Mouse (Mus musculus) adrenal gland, adult 10 weeks (tissue): Measurements from ENCODE around the gene Cd48. TPM values are rescaled to one million over a fixed set of nuclear protein-coding genes. Genes with fewer than 3 reads are reported as not detected.

Experiments used
- polyA plus RNA-seq: library from polyadenylated mRNA; stranded (reverse); fragments of 350-450 nt; fragmentation: Illumina TruSeq; extraction: RNeasy Lipid Tissue Mini Kit (QIAGEN cat#74804); gene quantifications from one replicate; pipeline ENCODE4 v1.2.3, GENCODE M21; 2014; ENCODE audit warnings: low read depth, low replicate concordance

Gene Cd48
- 9.4 TPM for polyA plus RNA-seq

DNA sequence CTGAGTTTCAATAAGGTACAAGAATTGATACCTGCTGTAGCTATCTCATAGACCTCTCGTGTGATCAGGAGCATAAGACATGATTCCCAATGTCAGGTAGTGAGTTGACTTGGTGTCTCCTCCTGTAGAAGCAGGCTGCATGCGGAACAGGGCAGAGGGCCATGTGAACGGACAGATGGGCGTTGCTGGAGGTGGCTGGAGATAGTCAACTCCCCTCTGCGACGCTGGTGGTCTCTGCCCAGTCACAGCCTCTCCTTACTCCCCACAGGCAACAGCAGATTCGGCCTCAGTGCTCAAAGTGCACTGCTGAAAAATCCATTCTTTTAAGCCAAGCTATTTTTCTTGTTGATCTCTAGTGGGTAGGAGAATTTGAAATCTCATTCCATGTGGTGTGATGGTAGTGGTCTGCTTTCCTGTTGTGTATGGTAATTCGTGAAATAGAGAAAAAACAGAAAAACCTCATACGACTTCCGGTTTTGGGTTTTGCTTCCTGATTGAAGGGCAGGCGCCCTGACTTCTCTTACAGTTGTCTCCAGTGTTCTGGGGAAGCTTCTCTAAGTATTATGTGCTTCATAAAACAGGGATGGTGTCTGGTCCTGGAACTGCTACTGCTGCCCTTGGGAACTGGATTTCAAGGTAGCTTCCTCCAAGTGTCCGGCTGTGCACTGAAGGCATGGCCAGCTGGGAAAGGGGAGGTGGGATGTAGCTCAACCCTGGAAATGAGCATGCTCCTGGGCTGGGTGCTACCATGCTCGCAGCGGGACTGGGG lies at the start of gene Cd48:
Gene Cd48 (plus strand): TSS at position 479 of the 769 bp plus-strand sequence.

DNA sequence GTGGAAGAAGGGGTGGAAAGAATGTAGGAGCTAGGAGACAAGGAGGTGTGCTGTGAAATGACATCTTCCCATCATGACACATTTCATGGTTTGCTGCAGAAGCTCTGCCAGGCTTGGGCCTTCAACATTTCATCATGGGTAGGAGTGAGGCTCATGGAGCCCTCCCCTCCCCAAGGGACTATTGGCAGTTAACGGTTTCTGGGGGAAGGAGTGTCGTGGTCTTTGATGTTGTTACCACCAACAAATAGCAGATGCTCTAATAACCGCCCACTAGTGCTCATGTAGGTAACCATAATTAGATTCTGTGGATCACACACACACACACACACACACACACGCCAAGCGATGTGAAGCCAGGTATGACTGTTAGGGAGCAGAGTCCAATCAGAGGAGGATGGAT lies 29.1 kb upstream of the Cd48 start, which contains the start of gene Slamf7:
Gene Slamf7 (minus strand): TSS at position 302 of the 400 bp plus-strand sequence.

Other genes with a start within 250 kb of the Cd48 start
- gene F11r, start 244.5 kb upstream of the Cd48 start, polyA plus RNA-seq = 20.3 TPM
- 2.4 TPM for gene Alyref2, start 178.5 kb upstream of the Cd48 start, polyA plus RNA-seq
- gene Itln1, start 146.7 kb upstream of the Cd48 start, polyA plus RNA-seq = not detected
- 0.70 TPM for gene Cd244a, start 122.8 kb upstream of the Cd48 start, polyA plus RNA-seq
- gene Ly9, start 74.6 kb upstream of the Cd48 start, polyA plus RNA-seq = 1.8 TPM
- gene Slamf7, start 29.0 kb upstream of the Cd48 start, polyA plus RNA-seq = 2.4 TPM
- not detected for gene Slamf1, start 85.1 kb downstream of the Cd48 start, polyA plus RNA-seq
- 16.9 TPM for gene Cd84, start 157.7 kb downstream of the Cd48 start, polyA plus RNA-seq
- 0.82 TPM for gene Gm10521, start 213.7 kb downstream of the Cd48 start, polyA plus RNA-seq
- gene Slamf6, start 235.5 kb downstream of the Cd48 start, polyA plus RNA-seq = 0.41 TPM